Mouse (Mus musculus) C2C12 (cell line): Measurements from ENCODE around the gene Vdr.

ENCODE experiments used
- CTCF ChIP-seq: IDR thresholded peaks from one replicate; pipeline ENCODE4 v1.5.1; 2011; ENCODE audit not compliant: control insufficient read depth, insufficient read depth, insufficient read length
- MAX ChIP-seq: IDR thresholded peaks from one replicate; pipeline ENCODE4 v1.6.1; 2011; ENCODE audit warnings: mild to moderate bottlenecking, control low read depth

DNA sequence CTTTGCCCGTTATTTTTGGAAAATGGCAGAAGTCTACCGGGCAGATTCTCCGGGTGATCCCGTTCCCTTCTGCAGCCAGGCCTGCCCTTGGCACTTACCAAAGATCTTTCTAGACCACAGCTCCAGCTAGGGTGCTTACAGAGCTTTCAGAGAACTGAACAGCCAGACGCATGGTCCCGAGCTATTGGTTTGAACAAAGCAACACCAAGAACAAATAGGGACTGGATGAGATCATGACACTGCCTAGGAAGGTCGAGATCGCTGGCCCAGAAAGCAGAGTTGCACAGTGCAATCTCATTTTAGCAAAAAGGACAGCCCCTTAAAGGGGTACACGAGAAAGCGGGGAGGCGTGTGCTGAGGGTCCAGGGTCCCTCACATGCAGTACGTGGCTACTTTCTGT, 87.0 kb downstream of the Vdr start:
- no peak for TF ChIP-seq MAX
- no peak for TF ChIP-seq CTCF
